Mouse (Mus musculus) CH12.LX (cell line): Measurements from ENCODE around the gene Ap4b1. TPM values are rescaled to one million over a fixed set of nuclear protein-coding genes. Genes with fewer than 3 reads are reported as not detected.
A peak's percentile ranks its signal among the peaks of the same experiment; 100 is the strongest.
"Not testable (repeated sequence)": the region's sequence is repeated elsewhere in the genome, so short reads cannot be mapped to it uniquely, and the experiment has no call there.

ENCODE experiments used
- DNase-seq: peaks from one replicate; pipeline ENCODE4 v3.0.0-alpha.2; 2013; ENCODE audit errors: extremely low read depth
- H3K27ac ChIP-seq: 2 replicates; pipeline ENCODE4 v1.5.1; 2012; ENCODE audit warnings: low read depth, mild to moderate bottlenecking, control low read depth, moderate library complexity; ENCODE audit not compliant: insufficient read depth
- H3K27me3 ChIP-seq: replicated peaks from 2 replicates; pipeline ENCODE3; 2012; ENCODE audit warnings: inconsistent platforms
- H3K36me3 ChIP-seq, 2 experiments: replicated peaks in 1 of 2; 2 replicates each; pipeline versions ENCODE3 to v1.6.1; 2012; ENCODE audit warnings: inconsistent platforms in 1 of 2, low read length in 1 of 2, mild to moderate bottlenecking in 1 of 2, mixed read lengths in 1 of 2, moderate library complexity in 1 of 2; ENCODE audit not compliant: control insufficient read depth in 1 of 2, insufficient read depth in 1 of 2
- H3K4me1 ChIP-seq, 2 experiments: 2 replicates each; pipeline ENCODE4 v1.6.1; 2012; ENCODE audit warnings: inconsistent platforms in 1 of 2, moderate library complexity in 1 of 2; ENCODE audit not compliant: insufficient read depth in 2 of 2, control insufficient read depth in 1 of 2
- H3K4me2 ChIP-seq: 2 replicates; pipeline ENCODE4 v1.6.1; 2012; ENCODE audit warnings: low read depth, mild to moderate bottlenecking, control low read depth; ENCODE audit not compliant: poor library complexity, insufficient read depth, severe bottlenecking
- H3K4me3 ChIP-seq, 3 experiments: fragments of 150-350 bp in 1 of 3; sonication (generic) in 1 of 3; replicated peaks in 1 of 3; 2 replicates each; pipeline versions ENCODE3 to v1.5.1; 2011 to 2012; ENCODE audit warnings: low read depth in 2 of 3, low read length in 2 of 3, mild to moderate bottlenecking in 2 of 3, moderate library complexity in 2 of 3, control low read depth in 1 of 3, improper control_type of control experiment in 1 of 3, inconsistent platforms in 1 of 3, mixed read lengths in 1 of 3; ENCODE audit not compliant: poor library complexity in 1 of 3
- H3K79me2 ChIP-seq: replicated peaks from 2 replicates; pipeline ENCODE4 v1.6.1; 2012; ENCODE audit warnings: mild to moderate bottlenecking, moderate library complexity; ENCODE audit not compliant: control insufficient read depth, poor library complexity, insufficient read depth, severe bottlenecking; ENCODE audit errors: extremely low read depth
- H3K9ac ChIP-seq: 2 replicates; pipeline ENCODE4 v1.6.1; 2012; ENCODE audit warnings: low read depth, mild to moderate bottlenecking, control low read depth, moderate library complexity; ENCODE audit not compliant: insufficient read depth
- H3K9me3 ChIP-seq: replicated peaks from 2 replicates; pipeline ENCODE3; 2012; ENCODE audit warnings: low read length, inconsistent platforms, mixed read lengths
- BHLHE40 ChIP-seq: IDR thresholded peaks from 2 replicates; pipeline ENCODE4 v1.6.1; 2011; ENCODE audit warnings: mild to moderate bottlenecking, low read depth, low read length, improper control_type of control experiment
- CHD2 ChIP-seq: IDR thresholded peaks from 2 replicates; pipeline ENCODE4 v1.6.1; 2011; ENCODE audit warnings: low read length, improper control_type of control experiment
- CTCF ChIP-seq, 2 experiments: IDR thresholded peaks in 1 of 2; conservative IDR thresholded peaks in 1 of 2; 2 replicates each; pipeline ENCODE4 v1.5.1; 2011 to 2012; ENCODE audit warnings: low read depth in 2 of 2, low read length in 2 of 2, improper control_type of control experiment in 1 of 2, inconsistent platforms in 1 of 2, mild to moderate bottlenecking in 1 of 2, moderate library complexity in 1 of 2
- ELF1 ChIP-seq: IDR thresholded peaks from 2 replicates; pipeline ENCODE4 v1.6.1; 2014; ENCODE audit warnings: low read depth, mild to moderate bottlenecking, inconsistent platforms, low read length, improper control_type of control experiment
- GABPA ChIP-seq: IDR thresholded peaks from 2 replicates; pipeline ENCODE4 v1.6.1; 2012; ENCODE audit warnings: low read depth, low read length, improper control_type of control experiment, inconsistent platforms; ENCODE audit not compliant: insufficient replicate concordance
- KAT2A ChIP-seq: IDR thresholded peaks from 2 replicates; pipeline ENCODE4 v1.6.1; 2012; ENCODE audit warnings: low read length, improper control_type of control experiment, inconsistent platforms; ENCODE audit not compliant: insufficient replicate concordance
- MAFK ChIP-seq: IDR thresholded peaks from 2 replicates; pipeline ENCODE4 v1.6.1; 2011; ENCODE audit warnings: low read length, improper control_type of control experiment; ENCODE audit not compliant: insufficient replicate concordance
- MAX ChIP-seq: IDR thresholded peaks from 2 replicates; pipeline ENCODE4 v1.6.1; 2011; ENCODE audit warnings: low read length, improper control_type of control experiment
- MAZ ChIP-seq: IDR thresholded peaks from 2 replicates; pipeline ENCODE4 v1.6.1; 2012; ENCODE audit warnings: low read depth, mild to moderate bottlenecking, inconsistent platforms, low read length, improper control_type of control experiment, moderate library complexity
- MEF2A ChIP-seq: IDR thresholded peaks from 2 replicates; pipeline ENCODE4 v1.6.1; 2014; ENCODE audit warnings: low read depth, mild to moderate bottlenecking, inconsistent platforms, low read length, improper control_type of control experiment, borderline replicate concordance
- NELFE ChIP-seq: IDR thresholded peaks from 2 replicates; pipeline ENCODE4 v1.6.1; 2011; ENCODE audit warnings: low read depth, low read length, improper control_type of control experiment
- NRF1 ChIP-seq: IDR thresholded peaks from 2 replicates; pipeline ENCODE4 v1.6.1; 2014; ENCODE audit warnings: low read depth, mild to moderate bottlenecking, inconsistent platforms, low read length, improper control_type of control experiment, moderate library complexity
- POLR2A ChIP-seq: IDR thresholded peaks from 2 replicates; pipeline ENCODE4 v1.6.1; 2011; ENCODE audit warnings: low read depth, mild to moderate bottlenecking, improper control_type of control experiment, low read length
- POLR2AphosphoS2 ChIP-seq: IDR thresholded peaks from 2 replicates; pipeline ENCODE4 v1.6.1; 2011; ENCODE audit warnings: low read depth, low read length, improper control_type of control experiment
- RCOR1 ChIP-seq: conservative IDR thresholded peaks from 2 replicates; pipeline ENCODE4 v1.6.1; 2012; ENCODE audit warnings: low read depth, mild to moderate bottlenecking, inconsistent platforms, low read length, improper control_type of control experiment
- SIN3A ChIP-seq: IDR thresholded peaks from 2 replicates; pipeline ENCODE4 v1.6.1; 2012; ENCODE audit warnings: low read length, improper control_type of control experiment, inconsistent platforms
- TBP ChIP-seq: conservative IDR thresholded peaks from 2 replicates; pipeline ENCODE4 v1.6.1; 2011; ENCODE audit warnings: low read depth, low read length, improper control_type of control experiment
- TCF12 ChIP-seq: IDR thresholded peaks from 2 replicates; pipeline ENCODE4 v1.6.1; 2014; ENCODE audit warnings: low read depth, mild to moderate bottlenecking, inconsistent platforms, low read length, improper control_type of control experiment
- UBTF ChIP-seq: IDR thresholded peaks from 2 replicates; pipeline ENCODE4 v1.6.1; 2012; ENCODE audit warnings: low read depth, mild to moderate bottlenecking, inconsistent platforms, low read length, improper control_type of control experiment, moderate library complexity
- USF1 ChIP-seq: IDR thresholded peaks from 2 replicates; pipeline ENCODE4 v1.6.1; 2014; ENCODE audit warnings: low read depth, mild to moderate bottlenecking, inconsistent platforms, low read length, improper control_type of control experiment
- USF2 ChIP-seq: conservative IDR thresholded peaks from 2 replicates; pipeline ENCODE4 v1.6.1; 2011; ENCODE audit warnings: low read depth, low read length, improper control_type of control experiment
- ZC3H11A ChIP-seq: IDR thresholded peaks from 2 replicates; pipeline ENCODE4 v1.6.1; 2012; ENCODE audit warnings: low read depth, mild to moderate bottlenecking, inconsistent platforms, low read length, improper control_type of control experiment
- ZMIZ1 ChIP-seq: IDR thresholded peaks from 2 replicates; pipeline ENCODE4 v1.6.1; 2012; ENCODE audit warnings: low read depth, mild to moderate bottlenecking, inconsistent platforms, low read length, improper control_type of control experiment
- dilution Hi-C: fragments of 300-500 bp; cut with MboI; formaldehyde crosslinking; loops from 2 replicates; pipeline ENCODE4 v1.14.3; 2020; ENCODE audit warnings: low sequenced_read_pairs; ENCODE audit not compliant: extremely low pct_unique_long_range_greater_than_20kb, extremely low pct_ligation_motif_present
- in situ Hi-C: fragments of 300-500 bp; cut with MboI; formaldehyde crosslinking; loops from 3 replicates; pipeline ENCODE4 v1.14.3; 2019; ENCODE audit warnings: low sequenced_read_pairs, low pct_ligation_motif_present, low pct_unique_long_range_greater_than_20kb, mixed read lengths
- polyA plus RNA-seq: library from polyadenylated mRNA; unstranded; fragments of >175 nt; gene quantifications from 2 replicates; pipeline ENCODE4 v1.2.1, GENCODE M21; 2012; ENCODE audit warnings: low read depth; ENCODE audit not compliant: insufficient read length
- total RNA-seq, 2 experiments: library from RNA; depleted of rRNA; stranded (reverse); fragments of 300-350 nt in 1 of 2; fragments of >200 nt in 1 of 2; gene quantifications; 2 replicates each; pipeline ENCODE4 v1.2.3; 2012 to 2014

Gene Ap4b1
- total and polyA plus RNA-seq, 3 experiments = 19.8 to 31.9 (median 23.1) TPM

- H3K27ac ChIP-seq, dilution Hi-C loops, H3K27me3 ChIP-seq, DNase-seq, H3K9ac ChIP-seq, H3K4me3 ChIP-seq, H3K4me2 ChIP-seq: not testable (repeated sequence)
- peaks cover 19 to 47% of the 10 kb centered on the region in 2 experiments for H3K36me3 ChIP-seq
- peaks cover 30% of the 10 kb centered on the region for H3K79me2 ChIP-seq
- H3K9me3 ChIP-seq = peaks cover 31% of the 10 kb centered on the region
- in situ Hi-C loops = loop anchor here (25.0 kb wide), 1 partner anchor 247 kb away; no protein-coding TSS in a partner anchor
- peaks cover 3 to 13% of the 10 kb centered on the region in 2 experiments; a peak in 3 of 4 replicates for H3K4me1 ChIP-seq
These were observed 30.9 kb downstream of the Ap4b1 start for GRCm38 (mm10) chr3:103840195-103840594.

DNA sequence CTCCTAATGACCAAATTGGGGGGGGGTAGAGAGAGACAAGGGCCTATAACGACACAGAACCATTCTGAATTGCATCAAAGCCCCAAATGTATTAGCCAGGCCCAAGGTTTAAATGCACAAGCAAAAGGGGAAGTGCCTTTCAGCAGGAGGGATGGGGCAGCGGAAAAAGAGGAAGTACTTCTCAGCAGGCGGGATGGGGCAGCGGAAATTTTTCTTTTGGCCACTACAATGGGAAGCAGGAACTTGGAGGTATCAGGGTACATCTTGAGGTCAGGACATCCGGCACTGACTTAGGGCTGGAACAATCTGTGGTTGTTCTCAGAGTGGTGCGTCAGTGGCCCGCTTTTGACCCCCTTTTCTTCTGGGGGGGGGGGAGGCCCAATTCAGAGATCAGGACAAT, 31.6 kb downstream of the Ap4b1 start:
- Histone ChIP-seq H3K4me1 (peaks cover 0 to 12% of the 10 kb centered on the region in 2 experiments; a peak in 1 of 4 replicates), H3K9me3 (peaks cover 31% of the 10 kb centered on the region), H3K79me2 (peaks cover 30% of the 10 kb centered on the region), H3K36me3 (peaks cover 22 to 52% of the 10 kb centered on the region in 2 experiments)
- dilution Hi-C loops, H3K27me3 ChIP-seq, H3K27ac ChIP-seq, H3K4me2 ChIP-seq, DNase-seq, H3K9ac ChIP-seq, H3K4me3 ChIP-seq: not testable (repeated sequence)
- in situ Hi-C loops = loop anchor here (25.0 kb wide), 1 partner anchor 246 kb away; no protein-coding TSS in a partner anchor

- Histone ChIP-seq H3K4me1 (peaks cover 5 to 75% of the 10 kb centered on the region in 2 experiments; a peak in 3 of 4 replicates), H3K4me3 (peak overlapping the region; percentile 38 to 63 (median 44)), H3K4me2 (peak overlapping the region; percentile 100), H3K9me3 (no peaks in the 10 kb centered on the region), H3K9ac (peak overlapping the region; percentile 82), H3K79me2 (peaks cover 18% of the 10 kb centered on the region), H3K27me3 (no peaks in the 10 kb centered on the region), H3K27ac (peak overlapping the region; percentile 100), H3K36me3 (peaks cover 12 to 33% of the 10 kb centered on the region in 2 experiments)
- in situ Hi-C loops (no loop called here), dilution Hi-C loops (no loop called here)
- peak; percentile 90 for DNase-seq
- 0 out of 2 replicates have a peak, but pooled peaks have one; percentile 52 for TF ChIP-seq TCF12
- peak; percentile 80 for TF ChIP-seq CHD2
- TF ChIP-seq MAFK = peak; percentile 39; the same call in 1 of the 2 replicates
- TF ChIP-seq NELFE = peak; percentile 28; the same call in 1 of the 2 replicates
- TF ChIP-seq CTCF (conservative IDR thresholded peaks at IDR 0.05 in 1 of 2, IDR thresholded peaks at IDR 0.05 in 1 of 2; ENCODE audit: low read depth in 2 of 2, low read length in 2 of 2) = no peak
- TF ChIP-seq MEF2A = no peak; the same call in 1 of the 2 replicates
- peak; percentile 52; the same call in 1 of the 2 replicates for TF ChIP-seq POLR2A
- TF ChIP-seq UBTF = no peak
- TF ChIP-seq MAX = peak; percentile 67
- TF ChIP-seq USF1 = peak; percentile 68
- peak; percentile 98 for TF ChIP-seq BHLHE40
- TF ChIP-seq MAZ = 0 out of 2 replicates have a peak, but pooled peaks have one; percentile 51
- 0 out of 2 replicates have a peak, but pooled peaks have one; percentile 17 for TF ChIP-seq ELF1
- peak; percentile 91; the same call in 1 of the 2 replicates for TF ChIP-seq TBP
- 0 out of 2 replicates have a peak, but pooled peaks have one; percentile 17 for TF ChIP-seq RCOR1
- no peak; the same call in 1 of the 2 replicates for TF ChIP-seq ZMIZ1
- no peak for TF ChIP-seq ZC3H11A
- peak; percentile 53 for TF ChIP-seq USF2
- TF ChIP-seq KAT2A = 0 out of 2 replicates have a peak, but pooled peaks have one; percentile 15
- TF ChIP-seq SIN3A = peak; percentile 81; the same call in 1 of the 2 replicates
- TF ChIP-seq NRF1 = no peak
- no peak for TF ChIP-seq POLR2AphosphoS2
- no peak for TF ChIP-seq GABPA
These were observed 41.5 kb downstream of the Ap4b1 start for GRCm38 (mm10) chr3:103850644-103851363.
